Mouse (Mus musculus) skeletal muscle tissue, adult 2 months (tissue): ENCODE results near the gene Arhgef18.
A peak's percentile ranks its signal among the peaks of the same experiment; 100 is the strongest.

Source experiments
- DNase-seq: peaks from one replicate; pipeline ENCODE4 v3.0.0-alpha.2; 2012; ENCODE audit warnings: low read depth, low spot score

The Arhgef18 gene

DNA sequence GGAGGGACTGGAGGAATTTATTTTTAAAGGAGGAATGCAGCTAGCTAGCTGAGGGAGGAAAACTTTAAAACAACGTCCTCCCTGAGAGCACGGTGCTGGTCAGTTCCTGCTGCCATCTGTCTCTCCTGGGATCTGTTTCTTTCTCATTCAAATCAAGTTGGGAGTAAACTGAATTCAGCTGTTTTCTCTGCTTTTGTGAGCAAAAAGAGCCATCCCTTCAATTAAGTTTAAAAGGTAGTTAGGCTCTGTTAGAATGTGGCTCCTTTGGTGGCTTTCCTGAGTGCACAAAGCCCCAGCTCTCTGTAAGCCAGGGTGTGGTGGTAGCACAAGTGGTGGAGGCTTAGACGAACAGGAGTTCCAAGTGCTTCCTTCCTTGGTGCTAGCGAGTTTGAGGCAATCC lies 2.4 kb downstream of the Arhgef18 start:
- no peak for DNase-seq

DNA sequence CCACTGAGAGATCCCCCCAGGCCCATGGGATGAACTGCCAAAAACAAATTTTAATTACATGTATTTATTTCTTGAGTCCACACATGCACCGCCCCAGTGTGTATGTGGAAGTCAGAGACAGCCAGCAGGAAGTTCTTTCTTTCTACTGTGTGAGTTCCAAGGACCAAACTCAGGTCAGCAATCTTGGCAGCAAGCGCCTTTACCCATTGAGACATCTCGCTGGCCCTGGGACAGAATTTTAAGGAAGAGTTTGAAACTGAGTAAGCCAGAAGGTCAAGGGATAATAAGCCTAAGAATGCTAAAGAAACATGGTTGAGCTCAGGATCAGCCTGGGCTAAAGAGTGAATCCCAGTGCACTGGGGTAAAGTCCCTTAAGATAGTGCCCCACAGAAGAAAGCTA lies 4.8 kb downstream of the Arhgef18 start:
- DNase-seq = no peak

DNA sequence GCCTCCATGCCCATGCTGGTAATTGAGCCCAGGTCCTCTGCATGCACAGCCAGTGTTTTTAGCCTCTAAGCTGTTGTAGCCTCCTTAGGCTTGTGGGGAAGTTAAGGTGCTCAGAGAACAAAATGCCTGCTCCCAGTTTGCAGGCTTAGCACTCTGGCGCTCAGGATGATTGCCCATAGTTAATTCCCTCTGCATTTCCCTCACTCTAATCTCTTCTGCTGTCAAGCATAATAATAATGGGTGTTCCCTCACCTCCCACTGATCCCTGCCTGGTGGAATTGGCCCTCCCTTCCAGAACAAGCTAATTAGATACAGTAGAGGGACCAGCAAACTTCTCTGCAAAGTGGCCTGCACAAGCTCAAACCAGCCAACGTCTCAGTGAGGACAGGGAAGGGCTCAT lies 7.7 kb downstream of the Arhgef18 start:
- no peak for DNase-seq

- no peak for DNase-seq
Observed at GRCm38 (mm10) chr8:3407417-3407816, 14.6 kb downstream of the Arhgef18 start.

GRCm38 (mm10) chr8:3411085-3411484 lies 18.3 kb downstream of the Arhgef18 start:
- DNase-seq = no peak

DNA sequence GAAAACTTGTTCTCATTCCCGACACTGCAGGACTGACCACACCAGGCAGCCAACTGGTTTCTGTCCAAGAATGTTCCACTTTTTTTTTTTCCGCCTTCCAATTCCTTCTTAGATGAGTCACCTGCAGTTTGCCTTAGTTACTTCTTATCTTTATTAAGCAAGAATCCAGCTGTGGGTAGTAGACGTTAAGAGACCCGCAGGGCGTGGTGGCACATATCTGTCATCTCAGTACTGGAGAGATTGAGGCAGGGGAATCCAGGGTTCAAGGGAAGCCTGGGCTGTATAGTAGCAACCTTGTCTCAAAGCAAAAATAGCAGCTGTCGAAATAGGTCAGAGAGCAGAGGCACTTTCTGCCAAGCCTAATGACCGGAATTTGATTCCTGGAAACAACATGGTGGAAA lies 19.1 kb downstream of the Arhgef18 start:
- DNase-seq = peak; percentile 21

DNA sequence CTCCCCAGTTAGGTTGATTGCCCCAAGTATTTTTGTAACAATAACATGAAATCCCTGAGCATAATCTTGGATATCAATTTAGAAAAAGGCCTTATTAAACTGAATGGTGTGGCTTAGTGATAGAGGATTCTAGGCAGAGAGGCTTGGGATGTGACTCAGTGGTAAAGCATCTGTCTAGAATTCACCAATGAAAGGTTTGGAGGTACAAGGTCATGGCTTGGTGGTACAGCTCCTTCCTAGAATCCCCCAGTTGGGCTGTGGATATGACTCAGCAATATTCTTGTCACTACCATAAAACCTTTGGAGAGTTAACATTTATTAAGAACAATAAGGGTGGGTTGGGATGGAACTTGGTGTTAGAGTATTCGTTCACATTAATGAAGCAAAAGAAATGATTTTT lies 20.0 kb downstream of the Arhgef18 start:
- no peak for DNase-seq

DNA sequence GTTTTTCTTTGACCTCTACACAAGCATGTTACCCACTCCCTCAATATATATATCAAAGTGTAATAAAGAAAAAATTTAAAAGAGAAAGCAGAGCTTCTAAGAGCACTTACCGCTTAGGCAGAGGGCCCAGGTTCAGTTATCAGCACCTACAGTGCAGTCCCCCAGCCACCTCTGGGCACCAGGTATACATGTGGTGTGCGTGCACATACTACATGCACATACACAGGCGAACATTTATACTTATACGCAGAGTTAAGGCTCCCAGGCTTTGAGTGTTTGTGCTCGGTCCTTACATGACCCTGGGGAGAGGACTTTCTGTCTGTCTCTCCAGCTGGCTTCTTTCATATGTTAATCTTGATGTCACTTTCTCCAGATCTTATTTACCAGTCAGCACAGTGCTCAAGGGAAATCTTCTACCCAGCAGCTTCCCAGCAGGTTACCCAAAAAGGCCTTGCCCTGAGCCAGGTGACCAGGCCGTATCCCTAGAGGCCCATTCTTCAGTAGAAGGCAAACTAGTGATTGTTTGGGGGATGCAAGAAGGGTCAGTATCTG lies 21.9 kb downstream of the Arhgef18 start:
- DNase-seq = no peak

- no peak for DNase-seq
Observed at GRCm38 (mm10) chr8:3415259-3415658, 22.5 kb downstream of the Arhgef18 start.

GRCm38 (mm10) chr8:3415661-3416060 lies 22.9 kb downstream of the Arhgef18 start:
- DNase-seq = no peak

DNA sequence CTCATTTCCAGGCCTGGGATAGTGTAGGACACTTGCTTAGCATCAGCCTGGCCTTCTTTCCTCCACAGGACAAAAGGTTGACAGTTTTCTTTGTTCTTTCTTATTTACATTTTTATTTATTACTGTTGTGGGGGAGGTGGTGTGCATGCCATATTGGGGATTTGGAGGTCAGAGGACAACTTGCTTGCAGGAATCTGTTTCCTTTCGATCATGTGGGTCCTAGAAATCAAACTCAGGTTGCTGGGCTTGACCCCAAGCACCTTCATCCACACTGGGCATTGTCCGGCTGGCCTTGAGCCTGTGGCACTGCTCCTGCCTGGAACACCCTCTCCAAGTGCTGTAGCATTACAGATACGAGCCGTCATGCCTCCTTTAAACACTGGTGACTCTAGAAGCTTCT lies 24.0 kb downstream of the Arhgef18 start:
- no peak for DNase-seq

GRCm38 (mm10) chr8:3417455-3417854 lies 24.6 kb downstream of the Arhgef18 start:
- no peak for DNase-seq

GRCm38 (mm10) chr8:3418101-3418500 lies 25.3 kb downstream of the Arhgef18 start:
- DNase-seq = peak; percentile 18

- DNase-seq = no peak
Observed at GRCm38 (mm10) chr8:3420105-3420706, 27.4 kb downstream of the Arhgef18 start.

DNA sequence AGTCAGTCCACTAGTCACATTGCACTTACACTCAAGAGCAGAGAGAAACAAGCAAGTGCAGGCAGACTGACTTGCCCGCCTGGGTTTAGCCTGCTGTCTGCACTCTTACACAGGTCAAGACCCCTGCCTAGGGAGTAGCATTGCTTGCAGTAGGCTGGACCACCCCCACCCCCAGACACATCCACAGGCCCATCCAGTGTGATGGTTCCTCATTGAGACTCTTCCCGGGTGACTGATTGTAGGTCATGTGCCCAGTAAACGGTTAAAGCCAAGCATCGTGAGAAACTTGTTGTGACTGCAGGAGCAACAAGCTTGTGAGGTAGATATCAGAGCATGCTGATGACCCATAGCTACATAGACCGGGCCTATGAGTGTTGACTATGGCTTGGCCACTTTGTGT lies 28.7 kb downstream of the Arhgef18 start:
- no peak for DNase-seq

GRCm38 (mm10) chr8:3425217-3425616 lies 32.4 kb downstream of the Arhgef18 start:
- DNase-seq = no peak

DNA sequence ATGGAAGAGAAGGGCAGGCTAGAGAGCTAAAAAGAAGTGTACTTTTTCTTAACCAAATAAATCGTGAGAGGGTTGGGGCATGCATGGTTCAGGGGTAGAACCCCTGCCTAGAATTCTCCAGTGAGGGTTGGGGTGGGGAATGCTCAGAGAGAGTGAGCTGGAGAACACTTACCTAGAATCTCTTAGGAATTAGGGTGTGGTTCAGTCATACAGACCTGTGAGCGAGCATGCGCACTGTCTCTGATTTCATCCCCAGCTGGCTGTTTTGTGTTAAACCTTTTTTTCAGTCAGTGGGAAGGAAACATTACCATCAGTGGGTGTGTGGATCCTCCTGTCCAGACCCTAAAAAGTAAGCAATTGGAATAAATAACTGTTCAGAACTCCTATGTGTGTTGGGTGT lies 33.4 kb downstream of the Arhgef18 start:
- no peak for DNase-seq

- DNase-seq = no peak
Observed at GRCm38 (mm10) chr8:3428426-3428825, 35.6 kb downstream of the Arhgef18 start.

GRCm38 (mm10) chr8:3429966-3430365 lies 37.2 kb downstream of the Arhgef18 start:
- no peak for DNase-seq

- no peak for DNase-seq
Observed at GRCm38 (mm10) chr8:3431113-3431512, 38.3 kb downstream of the Arhgef18 start.

DNA sequence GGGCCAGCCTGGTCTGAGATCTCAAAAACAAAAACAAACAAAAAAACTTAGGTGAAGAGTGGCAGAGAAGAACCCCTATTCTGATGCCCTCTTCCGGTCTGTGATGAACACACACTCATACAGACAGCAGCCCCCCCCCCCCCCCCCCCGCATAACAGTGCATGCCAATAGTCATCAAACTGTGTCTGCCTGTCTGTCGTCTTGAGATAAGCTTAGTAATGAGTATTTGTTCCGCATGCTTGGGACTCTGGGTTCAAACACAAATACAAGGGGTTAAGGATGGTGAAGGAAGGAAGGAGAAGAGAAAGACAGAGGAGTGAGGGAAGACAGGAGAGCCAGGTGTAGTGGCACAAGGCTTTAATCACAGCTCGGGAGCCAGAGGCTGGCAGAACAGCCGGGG lies 43.7 kb downstream of the Arhgef18 start:
- DNase-seq = no peak

GRCm38 (mm10) chr8:3439510-3439909 lies 46.7 kb downstream of the Arhgef18 start:
- DNase-seq = no peak

GRCm38 (mm10) chr8:3449226-3449625 lies 56.4 kb downstream of the Arhgef18 start:
- DNase-seq = no peak

- peak; percentile 32 for DNase-seq
Observed at GRCm38 (mm10) chr8:3450670-3451069, 57.9 kb downstream of the Arhgef18 start.
